Mouse (Mus musculus): Measurements from ENCODE around the gene Ccr4. TPM values are rescaled to one million over a fixed set of nuclear protein-coding genes. Genes with fewer than 3 reads are reported as not detected.
"Not testable (repeated sequence)": the region's sequence is repeated elsewhere in the genome, so short reads cannot be mapped to it uniquely, and the experiment has no call there.

Ccr4 gene
- polyA plus RNA-seq, 1 experiment from 2014 or later = 0.55 TPM

DNA sequence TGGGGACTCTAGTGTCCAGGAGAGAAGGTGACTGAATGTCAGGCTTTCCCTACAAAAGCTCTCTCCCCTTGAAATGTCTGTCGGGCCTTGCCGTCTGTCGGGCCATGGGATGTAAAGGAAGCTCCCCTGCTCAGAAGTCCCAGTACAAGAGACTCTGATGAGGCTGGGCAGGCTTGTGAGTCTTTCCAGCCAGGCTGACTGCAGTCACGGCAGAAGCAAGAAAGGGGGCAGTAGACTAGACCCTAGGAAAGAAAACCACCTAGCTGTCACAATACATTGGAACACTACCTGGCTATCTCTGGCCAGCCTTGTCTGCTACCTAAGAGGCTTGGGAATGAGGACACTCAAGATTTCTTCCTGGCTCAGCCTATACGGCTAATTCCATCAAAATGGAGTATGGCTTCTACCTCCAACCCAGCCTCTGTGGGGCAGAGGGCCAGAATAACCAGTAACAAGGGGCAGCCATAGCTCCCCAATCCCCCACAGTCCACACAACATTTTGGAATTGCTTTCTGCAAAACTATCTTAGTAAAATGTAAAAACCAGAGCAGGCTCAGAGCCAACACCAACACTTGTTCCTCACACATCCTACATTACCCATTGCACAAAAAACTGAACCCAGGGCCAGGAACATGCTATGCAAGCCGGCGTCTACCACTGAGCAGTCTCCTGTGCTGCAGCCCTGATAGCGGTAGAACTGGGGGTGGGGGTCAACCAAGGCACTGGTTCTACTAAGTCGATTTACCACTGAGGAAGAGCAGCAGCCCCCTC, 30.2 kb upstream of the Ccr4 start:
- no peak overlapping the region for H3K27ac ChIP-seq
- H3K27me3 ChIP-seq = no peaks in the 10 kb centered on the region
- H3K4me3 ChIP-seq (replicated peaks) = no peak overlapping the region
- H3K36me3 ChIP-seq = no peaks in the 10 kb centered on the region
- H3K9me3 ChIP-seq (replicated peaks) = no peaks in the 10 kb centered on the region
- 82% methylated on average over 9 of the region's 9 CpGs for WGBS
- ATAC-seq (replicated peaks; ENCODE audit: low FRiP score) = no peak
- peaks cover 63% of the 10 kb centered on the region for H3K4me1 ChIP-seq
- no peak overlapping the region for H3K4me2 ChIP-seq
- no peak overlapping the region for H3K9ac ChIP-seq

- ATAC-seq (replicated peaks; ENCODE audit: low FRiP score) = 0 out of 2 replicates have a peak, but pooled peaks have one; percentile 14
- Histone ChIP-seq H3K4me3 (replicated peaks) (no peak overlapping the region), H3K36me3 (no peaks in the 10 kb centered on the region), H3K27me3 (no peaks in the 10 kb centered on the region), H3K9ac (no peak overlapping the region), H3K4me2 (no peak overlapping the region), H3K9me3 (replicated peaks) (no peaks in the 10 kb centered on the region), H3K27ac (no peak overlapping the region), H3K4me1 (peaks cover 61% of the 10 kb centered on the region)
- WGBS = 77% methylated on average over 4 of the region's 4 CpGs
These were observed 29.1 kb upstream of the Ccr4 start for GRCm38 (mm10) chr9:114533848-114534247.

DNA sequence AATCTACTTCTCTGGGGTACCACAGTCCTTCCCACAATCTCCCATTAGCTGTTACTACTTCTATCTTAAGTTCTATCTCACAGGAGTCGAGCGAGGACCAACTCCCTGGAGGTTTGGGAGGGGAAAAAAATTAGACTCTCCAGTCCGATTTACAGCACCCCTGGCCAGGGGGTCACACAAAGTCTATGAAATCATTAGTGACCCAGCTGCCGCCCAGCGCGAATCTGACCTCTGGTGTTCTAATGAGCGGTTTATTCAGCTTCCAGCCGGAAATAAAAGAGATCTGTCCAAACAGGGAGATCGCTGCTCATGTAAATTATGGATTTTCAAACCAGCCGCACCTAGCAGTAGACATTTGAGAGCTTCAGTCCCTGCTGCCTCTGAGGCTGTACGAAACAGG, 26.6 kb upstream of the Ccr4 start:
- H3K27ac ChIP-seq = peak overlapping the region; percentile 57
- peak overlapping the region; percentile 37 for H3K4me2 ChIP-seq
- no peak overlapping the region; the same call in 1 of the 2 replicates for H3K9ac ChIP-seq
- no peak overlapping the region for H3K4me3 ChIP-seq (replicated peaks)
- no peaks in the 10 kb centered on the region for H3K27me3 ChIP-seq
- no peaks in the 10 kb centered on the region for H3K9me3 ChIP-seq (replicated peaks)
- peaks cover 61% of the 10 kb centered on the region for H3K4me1 ChIP-seq
- 4% methylated on average over 11 of the region's 11 CpGs for WGBS
- no peaks in the 10 kb centered on the region for H3K36me3 ChIP-seq
- ATAC-seq (replicated peaks; ENCODE audit: low FRiP score) = no peak

DNA sequence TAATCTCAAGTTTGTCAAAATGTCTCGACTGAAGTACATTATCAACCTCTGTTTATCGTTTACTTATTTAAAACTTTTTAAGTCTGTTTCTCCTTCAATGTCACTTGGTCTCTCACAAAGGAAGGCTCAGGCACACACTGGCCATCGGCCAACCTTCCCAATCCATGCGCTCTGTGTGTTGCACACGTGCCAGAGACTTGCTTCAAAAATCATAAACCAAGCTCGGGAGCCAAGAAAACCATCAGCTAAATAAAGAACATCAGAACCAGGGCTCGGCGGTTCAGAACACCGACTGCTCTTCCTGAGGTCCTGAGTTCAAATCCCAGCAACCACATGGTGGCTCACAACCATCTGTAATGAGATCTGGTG, 23.9 kb upstream of the Ccr4 start:
- 47% methylated on average over 9 of the region's 9 CpGs for WGBS
- H3K36me3 ChIP-seq = no peaks in the 10 kb centered on the region
- H3K27me3 ChIP-seq = no peaks in the 10 kb centered on the region
- peak overlapping the region; percentile 71 for H3K27ac ChIP-seq
- H3K9me3 ChIP-seq (replicated peaks) = no peaks in the 10 kb centered on the region
- H3K4me2 ChIP-seq = peak overlapping the region; percentile 41; the same call in 1 of the 2 replicates
- H3K9ac ChIP-seq = no peak overlapping the region
- no peak overlapping the region for H3K4me3 ChIP-seq (replicated peaks)
- no peak for ATAC-seq (replicated peaks; ENCODE audit: low FRiP score)
- H3K4me1 ChIP-seq = peaks cover 74% of the 10 kb centered on the region

DNA sequence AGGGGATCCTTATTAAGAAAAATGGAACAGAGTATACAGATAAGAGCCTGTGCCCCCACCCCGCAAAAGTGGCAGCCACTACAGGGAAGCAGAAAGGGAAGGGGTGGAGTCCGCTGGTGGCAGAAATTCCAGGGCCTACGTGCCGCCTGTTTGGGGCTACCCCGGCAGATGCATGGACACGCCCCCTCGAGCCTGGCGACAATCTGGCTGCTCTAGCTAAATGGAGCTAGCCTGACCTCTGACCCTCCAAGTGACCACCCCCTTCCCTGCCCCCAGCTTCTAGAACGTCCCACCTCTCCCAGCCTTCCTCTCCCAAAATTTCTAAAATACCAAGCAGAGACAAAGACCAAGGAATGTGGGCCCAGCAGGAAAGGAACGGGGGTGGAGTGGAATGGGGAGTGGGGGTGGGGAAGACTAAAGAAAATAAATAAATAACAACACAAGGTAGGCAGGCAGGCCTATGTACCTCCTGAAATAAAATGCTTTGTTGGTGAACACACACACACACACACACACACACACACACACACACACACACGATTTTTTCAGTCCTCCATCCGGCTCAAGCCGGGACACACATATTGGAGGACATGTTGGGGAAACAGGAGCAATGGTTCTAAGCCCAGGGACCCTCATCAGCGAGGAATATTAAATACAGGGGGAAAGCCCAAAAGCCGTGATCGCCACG, 23.4 kb upstream of the Ccr4 start:
- Histone ChIP-seq H3K4me1 (peaks cover 73% of the 10 kb centered on the region), H3K4me2 (peak overlapping the region; percentile 41), H3K27ac (peak overlapping the region; percentile 71), H3K9me3 (replicated peaks) (no peaks in the 10 kb centered on the region), H3K36me3 (no peaks in the 10 kb centered on the region), H3K27me3 (no peaks in the 10 kb centered on the region), H3K4me3 (replicated peaks) (no peak overlapping the region), H3K9ac (no peak overlapping the region)
- 22% methylated on average over 17 of the region's 17 CpGs for WGBS
- ATAC-seq (replicated peaks; ENCODE audit: low FRiP score) = peak; percentile 59

GRCm38 (mm10) chr9:114527085-114527484, 22.4 kb upstream of the Ccr4 start:
- no peaks in the 10 kb centered on the region for H3K36me3 ChIP-seq
- 5% methylated on average over 16 of the region's 16 CpGs for WGBS
- H3K9me3 ChIP-seq (replicated peaks) = no peaks in the 10 kb centered on the region
- no peaks in the 10 kb centered on the region for H3K27me3 ChIP-seq
- H3K27ac ChIP-seq = peak overlapping the region; percentile 93
- ATAC-seq (replicated peaks; ENCODE audit: low FRiP score) = peak; percentile 37
- H3K4me3 ChIP-seq (replicated peaks) = peak overlapping the region; percentile 27
- no peak overlapping the region for H3K9ac ChIP-seq
- peak overlapping the region; percentile 52 for H3K4me2 ChIP-seq
- H3K4me1 ChIP-seq = peaks cover 69% of the 10 kb centered on the region

DNA sequence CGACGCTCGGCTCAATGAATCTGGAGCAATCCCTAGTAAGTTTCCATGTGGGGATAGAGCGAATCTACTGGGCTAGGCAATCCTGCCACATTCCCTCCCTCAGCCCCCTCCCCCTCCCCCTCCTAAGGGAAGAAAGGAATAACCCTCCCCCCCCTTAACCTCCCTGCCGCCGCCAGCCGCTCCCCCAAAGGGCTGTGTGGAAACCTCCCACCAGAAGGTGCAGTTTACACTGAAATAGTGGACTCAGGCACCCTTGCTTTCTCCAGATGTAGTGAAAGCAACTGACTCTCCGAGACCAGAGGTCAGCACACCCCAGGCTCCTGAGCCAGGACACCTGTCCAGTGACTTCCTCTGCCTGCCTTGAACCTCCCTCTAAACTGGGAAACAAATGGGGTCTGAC, 21.9 kb upstream of the Ccr4 start:
- peaks cover 65% of the 10 kb centered on the region for H3K4me1 ChIP-seq
- peak overlapping the region; percentile 27 for H3K4me3 ChIP-seq (replicated peaks)
- no peaks in the 10 kb centered on the region for H3K9me3 ChIP-seq (replicated peaks)
- 0 out of 2 replicates have a peak overlapping the region, but pooled peaks have one; percentile 26 for H3K9ac ChIP-seq
- peak overlapping the region; percentile 52 for H3K4me2 ChIP-seq
- peak; percentile 22; the same call in 1 of the 2 replicates for ATAC-seq (replicated peaks; ENCODE audit: low FRiP score)
- WGBS = 9% methylated on average over 8 of the region's 8 CpGs
- no peaks in the 10 kb centered on the region for H3K27me3 ChIP-seq
- H3K27ac ChIP-seq = peak overlapping the region; percentile 93
- H3K36me3 ChIP-seq = no peaks in the 10 kb centered on the region

DNA sequence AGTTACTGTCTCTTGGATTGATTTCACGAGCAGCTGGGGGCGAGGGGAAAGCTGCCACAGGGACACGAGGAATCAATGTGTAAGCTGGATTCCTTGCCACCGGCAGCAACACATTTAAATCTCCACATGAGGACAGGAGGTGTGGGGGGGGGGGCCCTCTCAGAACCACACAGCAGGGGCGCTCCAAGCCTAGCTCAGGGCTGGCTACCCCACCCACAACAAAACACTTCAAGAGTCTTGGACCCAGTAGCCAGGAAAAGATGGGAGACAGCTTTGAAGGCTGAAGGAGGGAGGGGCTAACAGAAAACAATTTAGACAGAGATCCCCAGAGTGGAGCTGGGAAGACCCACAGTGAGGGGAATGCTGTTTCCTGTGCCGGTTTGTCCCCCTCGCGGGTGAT, 21.2 kb upstream of the Ccr4 start:
- 9% methylated on average over 8 of the region's 8 CpGs for WGBS
- Histone ChIP-seq H3K27ac (peak overlapping the region; percentile 93), H3K9me3 (replicated peaks) (no peaks in the 10 kb centered on the region), H3K4me3 (replicated peaks) (no peak overlapping the region), H3K4me2 (peak overlapping the region; percentile 52; the same call in 1 of the 2 replicates), H3K9ac (peak overlapping the region; percentile 26; the same call in 1 of the 2 replicates), H3K27me3 (no peaks in the 10 kb centered on the region), H3K4me1 (peaks cover 58% of the 10 kb centered on the region), H3K36me3 (no peaks in the 10 kb centered on the region)
- ATAC-seq (replicated peaks; ENCODE audit: low FRiP score) = peak; percentile 20; the same call in 1 of the 2 replicates

DNA sequence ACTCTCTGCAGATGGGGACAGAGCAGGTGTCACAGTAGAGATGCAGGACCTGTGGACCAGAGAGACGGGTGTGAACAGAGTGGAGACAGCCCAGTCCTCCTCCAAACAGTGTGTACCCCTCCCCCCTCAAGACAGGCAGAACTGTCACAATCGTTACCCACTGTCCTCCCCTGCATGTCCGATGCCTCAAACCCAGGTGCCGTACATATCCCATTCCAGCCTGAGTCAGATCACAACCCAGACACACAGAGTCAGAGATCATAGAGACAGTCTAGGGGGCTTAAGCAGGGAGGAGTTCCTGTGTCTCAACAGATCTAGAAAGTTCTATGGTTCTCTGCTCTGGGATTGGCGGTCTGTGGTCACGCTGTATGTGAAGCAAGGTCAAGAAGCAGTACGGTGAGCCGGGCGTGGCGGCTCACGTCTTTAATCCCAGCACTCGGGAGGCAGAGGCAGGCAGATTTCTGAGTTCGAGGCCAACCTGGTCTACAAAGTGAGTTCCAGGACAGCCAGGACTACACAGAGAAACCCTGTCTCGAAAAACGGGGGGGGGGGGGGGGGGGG, 20.4 kb upstream of the Ccr4 start:
- 86% methylated on average over 13 of the region's 15 CpGs for WGBS
- no peak for ATAC-seq (replicated peaks; ENCODE audit: low FRiP score)
- Histone ChIP-seq H3K9ac (no peak overlapping the region), H3K4me3 (replicated peaks) (no peak overlapping the region), H3K9me3 (replicated peaks) (no peaks in the 10 kb centered on the region), H3K4me1 (peaks cover 51% of the 10 kb centered on the region), H3K36me3 (no peaks in the 10 kb centered on the region), H3K27me3 (no peaks in the 10 kb centered on the region), H3K27ac (no peak overlapping the region), H3K4me2 (no peak overlapping the region)

DNA sequence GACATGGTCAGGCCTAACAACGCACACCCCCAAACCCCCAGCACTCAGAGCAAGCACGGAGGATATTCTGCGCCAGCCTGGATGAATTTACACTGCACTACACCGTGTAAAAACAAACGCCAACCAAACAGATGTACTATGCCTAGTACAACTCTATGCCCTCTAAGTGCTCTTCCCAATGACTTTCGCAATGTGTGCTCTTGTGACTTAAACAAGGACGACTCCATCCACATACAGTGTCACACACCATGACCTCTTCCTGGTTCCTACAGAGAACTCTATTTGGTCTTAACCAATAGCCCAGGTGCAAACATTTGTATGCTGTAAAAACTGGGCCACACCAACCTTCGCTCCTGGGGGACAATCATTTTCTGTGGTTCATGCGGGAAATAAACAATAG, 17.8 kb upstream of the Ccr4 start:
- H3K4me2 ChIP-seq = no peak overlapping the region
- H3K27ac ChIP-seq = no peak overlapping the region
- peaks cover 39% of the 10 kb centered on the region for H3K4me1 ChIP-seq
- no peak for ATAC-seq (replicated peaks; ENCODE audit: low FRiP score)
- no peaks in the 10 kb centered on the region for H3K27me3 ChIP-seq
- no peak overlapping the region for H3K4me3 ChIP-seq (replicated peaks)
- 90% methylated on average over 9 of the region's 9 CpGs for WGBS
- H3K9ac ChIP-seq = no peak overlapping the region
- no peaks in the 10 kb centered on the region for H3K36me3 ChIP-seq
- no peaks in the 10 kb centered on the region for H3K9me3 ChIP-seq (replicated peaks)

- no peak for ATAC-seq (replicated peaks; ENCODE audit: low FRiP score)
- H3K4me3 ChIP-seq (replicated peaks) = no peak overlapping the region
- peaks cover 36% of the 10 kb centered on the region for H3K4me1 ChIP-seq
- WGBS = 68% methylated on average over 5 of the region's 5 CpGs
- no peak overlapping the region for H3K27ac ChIP-seq
- no peaks in the 10 kb centered on the region for H3K36me3 ChIP-seq
- H3K9me3 ChIP-seq (replicated peaks) = no peaks in the 10 kb centered on the region
- no peak overlapping the region for H3K4me2 ChIP-seq
- no peak overlapping the region for H3K9ac ChIP-seq
- no peaks in the 10 kb centered on the region for H3K27me3 ChIP-seq
These were observed 17.3 kb upstream of the Ccr4 start for GRCm38 (mm10) chr9:114522041-114522440.

DNA sequence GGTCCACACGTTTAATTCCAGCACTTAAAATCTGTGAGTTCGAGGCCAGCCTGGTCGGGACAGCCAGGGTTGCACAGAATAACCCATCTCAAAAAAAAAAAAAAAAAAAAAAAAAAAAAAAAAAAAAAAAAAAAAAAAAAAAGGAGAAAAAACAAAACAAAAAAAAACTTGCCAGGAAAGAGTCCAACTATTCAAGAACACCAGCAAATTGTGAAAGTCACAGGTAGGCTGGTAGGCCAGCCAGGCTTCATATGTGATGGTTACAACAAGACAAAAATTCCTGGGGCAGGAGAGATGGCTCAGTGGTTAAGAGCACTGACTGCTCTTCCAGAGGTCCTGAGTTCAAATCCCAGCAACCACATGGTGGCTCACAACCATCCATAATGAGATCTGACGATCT, 15.8 kb upstream of the Ccr4 start:
- H3K36me3 ChIP-seq; ATAC-seq (replicated peaks; ENCODE audit: low FRiP score); H3K4me2 ChIP-seq; H3K4me3 ChIP-seq (replicated peaks); H3K9me3 ChIP-seq (replicated peaks); H3K27ac ChIP-seq; H3K27me3 ChIP-seq; H3K9ac ChIP-seq: not testable (repeated sequence)
- WGBS = 66% methylated on average over 4 of the region's 4 CpGs
- peaks cover 27% of the 10 kb centered on the region for H3K4me1 ChIP-seq

All from kidney, embryonic 15.5 days (tissue).